Mouse (Mus musculus) c-Kit-positive CD71-negative TER-119-negative erythroid progenitor cells, embryonic 14.5 days (primary cell): ENCODE measurements at regions not wholly inside any gene's neighbourhood (a gene's known extent, or its start where the extent isn't known, plus 50 kb on each side); places are given as distances from the start of the nearest gene placed in this dataset.
A peak's percentile ranks its signal among the peaks of the same experiment; 100 is the strongest.

ENCODE experiments used
- DNase-seq: peaks from one replicate; pipeline ENCODE4 v3.0.0-alpha.2; 2013; ENCODE audit warnings: low read depth

- peak; percentile 57 for DNase-seq
Observed at GRCm38 (mm10) chr15:84616880-84617279, 52.5 kb upstream of the Prr5 start.

DNA sequence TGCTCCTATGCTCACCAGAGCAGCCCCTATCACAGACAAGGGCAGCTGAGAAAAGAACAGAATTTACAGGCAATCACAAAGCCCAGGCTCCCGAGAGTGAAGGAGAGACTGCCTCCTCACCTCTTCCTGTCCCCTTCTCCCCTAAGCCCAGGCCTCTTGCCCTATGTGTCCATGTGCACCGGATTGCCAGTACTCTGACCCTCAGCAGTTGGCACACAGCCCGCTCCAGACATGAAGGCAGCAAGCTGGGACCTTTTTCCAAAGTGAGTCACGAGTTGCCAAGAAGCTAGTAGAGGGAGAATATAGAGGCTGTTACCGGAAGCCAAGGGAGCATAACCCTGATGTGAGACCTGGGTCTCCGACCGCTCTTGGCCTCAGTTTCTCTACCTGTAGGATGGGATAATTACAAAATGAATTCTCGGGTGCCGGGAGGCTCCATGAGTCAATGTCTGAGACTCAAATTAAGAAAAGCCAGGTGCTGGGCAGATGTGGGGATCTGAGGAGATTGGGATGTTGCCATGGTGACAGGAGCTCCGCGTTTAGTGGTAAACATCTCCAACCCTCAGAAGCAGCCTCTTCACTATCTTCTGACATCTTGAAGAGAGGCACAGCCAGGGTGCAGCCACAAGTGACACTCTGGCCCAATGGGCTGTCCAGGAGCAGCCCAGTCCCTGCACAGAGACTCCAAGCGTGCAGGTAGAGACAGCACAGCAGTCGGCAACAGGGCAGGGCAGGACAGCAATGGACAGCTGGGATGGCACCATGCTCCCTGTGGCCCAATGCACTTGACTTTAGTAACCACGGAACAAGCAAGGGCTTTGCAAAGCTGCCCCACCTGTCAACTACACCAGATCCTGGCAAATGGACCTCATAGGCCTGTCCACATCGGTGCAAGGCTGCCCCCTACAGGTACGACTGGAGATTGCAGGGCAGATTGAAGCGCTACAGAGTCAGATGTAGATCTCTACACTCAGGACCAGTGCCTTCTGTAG, 55.6 kb upstream of the Prr5 start:
- DNase-seq, result peak; percentile 76

GRCm38 (mm10) chr15:84612961-84613360, 55.3 kb upstream of the Rtl6 start:
- no peak for DNase-seq

DNA sequence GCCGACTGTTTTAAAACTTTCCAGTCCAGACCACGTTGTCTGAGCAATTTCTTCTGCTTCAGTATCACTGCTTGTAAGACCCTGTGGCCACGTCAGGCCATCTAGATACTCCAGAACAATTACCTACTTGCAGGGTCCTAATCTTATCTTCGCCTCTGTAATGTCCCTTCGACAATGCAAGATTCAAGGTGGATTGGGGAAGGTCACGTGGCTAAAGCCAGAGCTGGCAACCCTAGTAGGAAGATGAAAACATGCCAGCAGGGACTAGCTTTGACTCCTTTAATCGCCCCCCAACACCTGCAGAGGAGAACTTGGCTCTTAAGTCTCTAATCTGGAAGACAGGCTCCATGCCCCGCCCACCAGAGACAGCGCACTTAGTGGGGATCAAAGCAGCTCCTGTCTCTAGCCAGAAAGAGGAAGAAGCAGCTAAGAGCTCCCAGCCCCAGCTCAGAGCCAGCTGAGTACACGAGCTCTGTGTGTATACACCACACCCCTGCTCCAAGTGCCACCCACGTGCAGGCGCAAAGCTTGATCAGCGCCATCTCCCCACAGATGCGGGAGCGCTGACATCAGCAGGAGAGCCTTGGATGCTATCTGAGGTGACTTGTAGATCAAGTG, 52.3 kb upstream of the Rtl6 start:
- DNase-seq, result peak; percentile 50

DNA sequence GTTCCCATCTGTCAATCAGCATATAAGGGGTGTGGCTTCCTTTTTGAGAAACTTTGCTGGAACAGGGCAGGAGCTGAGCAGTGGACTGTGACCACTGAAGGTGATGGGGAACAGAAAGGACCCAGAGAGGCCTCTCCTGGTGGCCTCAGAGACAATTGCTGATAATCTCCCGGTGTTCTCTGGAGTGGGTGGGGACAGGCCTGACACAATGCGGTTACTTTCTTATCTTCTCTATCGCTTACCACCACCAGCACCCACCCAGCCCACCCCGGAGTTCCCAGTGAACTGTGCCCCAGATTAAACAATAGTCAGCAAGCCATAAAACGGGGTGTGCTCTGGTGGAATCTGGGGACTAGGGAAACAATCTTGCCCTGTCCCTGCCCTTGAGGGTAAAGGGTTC, 51.4 kb upstream of the Rtl6 start:
- no peak for DNase-seq
